ENCODE assay signal across 19 mouse cellular contexts in genomic region chr2:129514401-129514667, GRCm38 (mm10). TPM values are rescaled to one million over a fixed set of nuclear protein-coding genes. Genes with fewer than 3 reads are reported as not detected.
DNase-seq lines count a peak whose midpoint lies in the region; ATAC-seq and TF ChIP-seq lines count a peak whose summit lies in the region.
"Had no signal": no experiment of that assay in that cellular context is flagged by ENCODE, and none has a peak within 500 bp of the region (broad histone marks: within the 10 kb centered on the region; RNA-seq: fewer than 3 reads in every experiment).

No protein-coding gene starts in this region.

- no peak for DNase-seq in kidney, postnatal 25 days
- no peak for DNase-seq in spleen, adult 2 months (ENCODE audit: low read depth in 1 of 2, low spot score in 2 of 2)
- no peak for DNase-seq in spleen, adult 18-20 months
- DNase-seq in left cerebral cortex, postnatal 25 days (ENCODE audit: low spot score in 2 of 2): no peak
- DNase-seq in cerebellum, postnatal 4 days (ENCODE audit: low spot score in 2 of 2): no peak
- DNase-seq in embryonic facial prominence, embryonic 10.5 days (ENCODE audit: low spot score): no peak
- DNase-seq: cerebellum, postnatal 10 days; gastrocnemius, adult 2 months; heart, postnatal 4 days; kidney, postnatal 4 days; midbrain, embryonic 14.5 days; thymus, postnatal 14 days had no signal

- no peak overlapping the region for H3K9ac ChIP-seq in kidney, embryonic 15.5 days
- H3K9ac ChIP-seq in liver, embryonic 16.5 days (ENCODE audit: low read depth, low read length): no peak overlapping the region
- H3K9ac ChIP-seq: embryonic facial prominence, embryonic 15.5 days; lung, embryonic 15.5 days; neural tube, embryonic 12.5 days had no signal

- H3K27ac ChIP-seq in kidney, embryonic 15.5 days: peak overlapping the region; percentile 61
- peak overlapping the region; percentile 72 for H3K27ac ChIP-seq in spleen, adult 2 months (ENCODE audit: insufficient read depth, low read length)
- H3K27ac ChIP-seq in liver, embryonic 16.5 days (ENCODE audit: low read length): peak overlapping the region; percentile 29
- H3K27ac ChIP-seq in embryonic facial prominence, embryonic 10.5 days (replicated peaks): no peak overlapping the region
- H3K27ac ChIP-seq: gastrocnemius, adult 2 months; neural tube, embryonic 12.5 days had no signal

- TF ChIP-seq CTCF in spleen, adult 2 months (IDR thresholded peaks at IDR 0.05; ENCODE audit: extremely low read depth, insufficient read depth, insufficient read length, insufficient replicate concordance): no peak

- H3K4me3 ChIP-seq in kidney, embryonic 15.5 days (replicated peaks): no peak overlapping the region
- H3K4me3 ChIP-seq in spleen, adult 2 months (ENCODE audit: extremely low read depth, insufficient read depth, insufficient read length): no peak overlapping the region
- H3K4me3 ChIP-seq in liver, embryonic 16.5 days (ENCODE audit: low read depth, low read length): no peak overlapping the region
- H3K4me3 ChIP-seq in embryonic facial prominence, embryonic 10.5 days: no peak overlapping the region
- H3K4me3 ChIP-seq: embryonic facial prominence, embryonic 15.5 days; gastrocnemius, adult 2 months; lung, embryonic 15.5 days; neural tube, embryonic 12.5 days had no signal

- intact Hi-C loops in left cerebral cortex, postnatal 25 days (cut with DNase I): no loop called here

- H3K4me1 ChIP-seq in kidney, embryonic 15.5 days: peaks cover 12% of the 10 kb centered on the region; the same call in 1 of the 2 replicates
- H3K4me1 ChIP-seq in spleen, adult 2 months (ENCODE audit: control insufficient read depth, insufficient read depth, insufficient read length): peaks cover 19% of the 10 kb centered on the region
- no peaks in the 10 kb centered on the region for H3K4me1 ChIP-seq in liver, embryonic 16.5 days (ENCODE audit: control insufficient read depth, low read depth, low read length)
- H3K4me1 ChIP-seq in embryonic facial prominence, embryonic 10.5 days: peaks cover 13% of the 10 kb centered on the region

- ATAC-seq in kidney, embryonic 15.5 days (replicated peaks; ENCODE audit: low FRiP score): no peak
- ATAC-seq in liver, embryonic 16.5 days (ENCODE audit: low read depth): peak; percentile 60
- ATAC-seq: forebrain, embryonic 14.5 days; inflammation-experienced regulatory T-cells, adult 6 months had no signal

- TF ChIP-seq POLR2A in spleen, adult 2 months (IDR thresholded peaks at IDR 0.05; ENCODE audit: low read depth, low read length): no peak

- H3K9me3 ChIP-seq in kidney, embryonic 15.5 days (replicated peaks): no peaks in the 10 kb centered on the region
- H3K9me3 ChIP-seq in liver, embryonic 16.5 days (replicated peaks; ENCODE audit: control insufficient read depth, low read length): no peaks in the 10 kb centered on the region
- no peaks in the 10 kb centered on the region for H3K9me3 ChIP-seq in embryonic facial prominence, embryonic 10.5 days
- H3K9me3 ChIP-seq: embryonic facial prominence, embryonic 15.5 days; lung, embryonic 15.5 days; neural tube, embryonic 12.5 days had no signal

- no peak overlapping the region for H3K4me2 ChIP-seq in kidney, embryonic 15.5 days
- H3K4me2 ChIP-seq in liver, embryonic 16.5 days (ENCODE audit: low read depth, low read length): no peak overlapping the region
- H3K4me2 ChIP-seq: embryonic facial prominence, embryonic 15.5 days; lung, embryonic 15.5 days; neural tube, embryonic 12.5 days had no signal

- H3K36me3 ChIP-seq in kidney, embryonic 15.5 days: no peaks in the 10 kb centered on the region
- H3K36me3 ChIP-seq in spleen, adult 2 months (ENCODE audit: control insufficient read depth, insufficient read depth, low read length): no peaks in the 10 kb centered on the region
- no peaks in the 10 kb centered on the region for H3K36me3 ChIP-seq in liver, embryonic 16.5 days (ENCODE audit: control insufficient read depth, insufficient read depth)
- H3K36me3 ChIP-seq in embryonic facial prominence, embryonic 10.5 days (replicated peaks): no peaks in the 10 kb centered on the region
- H3K36me3 ChIP-seq: embryonic facial prominence, embryonic 15.5 days; lung, embryonic 15.5 days; neural tube, embryonic 12.5 days had no signal

- no peaks in the 10 kb centered on the region for H3K27me3 ChIP-seq in kidney, embryonic 15.5 days
- H3K27me3 ChIP-seq in spleen, adult 2 months (ENCODE audit: control insufficient read depth, insufficient read depth, low read length): no peaks in the 10 kb centered on the region
- no peaks in the 10 kb centered on the region for H3K27me3 ChIP-seq in liver, embryonic 16.5 days (ENCODE audit: control insufficient read depth, insufficient read depth, low read depth, low read length)
- H3K27me3 ChIP-seq in embryonic facial prominence, embryonic 10.5 days (replicated peaks; ENCODE audit: low read depth, poor library complexity, severe bottlenecking): no peaks in the 10 kb centered on the region
- H3K27me3 ChIP-seq: embryonic facial prominence, embryonic 15.5 days; lung, embryonic 15.5 days; neural tube, embryonic 12.5 days had no signal

RNA-seq across cellular contexts. Expression of gene F830045P16Rik, which starts 22.1 kb away (rescaled TPM):
- 0.08 TPM in 1 of 2 replicates, not detected in the other for polyA plus RNA-seq in kidney, embryonic 15.5 days (2015; fragmentation: Nextera tagmentation; extraction: Ambion mirVana)
- polyA plus RNA-seq in spleen, adult 2 months (2012; rRNA removed): 0.07 TPM in 1 of 2 replicates, not detected in the other
- polyA plus RNA-seq in liver, embryonic 16.5 days (2015; fragmentation: Nextera tagmentation; extraction: Ambion mirVana): 0.05 TPM in 1 of 2 replicates, not detected in the other
- under 1 TPM; 0.60 to 0.66 TPM for total RNA-seq in left cerebral cortex, postnatal 25 days (2021)
- polyA plus RNA-seq in embryonic facial prominence, embryonic 10.5 days (2016; fragmentation: Nextera tagmentation; extraction: Ambion mirVana): not detected in 2 replicates
- total RNA-seq: gastrocnemius, adult 2 months; heart, postnatal 4 days had no signal
- polyA plus RNA-seq: forebrain, embryonic 14.5 days; inflammation-experienced regulatory T-cells, adult 6 months; lung, embryonic 15.5 days; midbrain, embryonic 14.5 days; neural tube, embryonic 12.5 days had no signal
